Mouse (Mus musculus) spleen, postnatal 14 days (tissue): ENCODE results near the gene Arl3.
A peak's percentile ranks its signal among the peaks of the same experiment; 100 is the strongest.

Source experiments
- DNase-seq, 2 experiments: peaks; one replicate each; pipeline ENCODE4 v3.0.0; 2021 to 2022; ENCODE audit warnings: low spot score in 2 of 2

Arl3 gene

GRCm38 (mm10) chr19:46500581-46501341 is 72.2 kb downstream of the Arl3 start:
- no peak for DNase-seq

- peak; percentile 83 to 90 for DNase-seq
Observed at GRCm38 (mm10) chr19:46499836-46500580, 73.0 kb downstream of the Arl3 start.

- no peak for DNase-seq
Observed at GRCm38 (mm10) chr19:46499539-46499835, 73.5 kb downstream of the Arl3 start.

- DNase-seq: no peak
Observed at GRCm38 (mm10) chr19:46497230-46497629, 75.8 kb downstream of the Arl3 start.

- no peak for DNase-seq
Observed at GRCm38 (mm10) chr19:46495136-46495535, 77.9 kb downstream of the Arl3 start.

- DNase-seq: no peak
Observed at GRCm38 (mm10) chr19:46490634-46491033, 82.4 kb downstream of the Arl3 start.

- no peak for DNase-seq
Observed at GRCm38 (mm10) chr19:46489448-46489847, 83.5 kb downstream of the Arl3 start.

GRCm38 (mm10) chr19:46486709-46487108 is 86.3 kb downstream of the Arl3 start:
- DNase-seq: no peak

- no peak for DNase-seq
Observed at GRCm38 (mm10) chr19:46485847-46486246, 87.2 kb downstream of the Arl3 start.

- DNase-seq: no peak
Observed at GRCm38 (mm10) chr19:46484518-46484917, 88.5 kb downstream of the Arl3 start.

- DNase-seq: no peak
Observed at GRCm38 (mm10) chr19:46483701-46484328, 89.2 kb downstream of the Arl3 start.

GRCm38 (mm10) chr19:46482896-46483516 is 90.0 kb downstream of the Arl3 start:
- no peak for DNase-seq

- DNase-seq: no peak
Observed at GRCm38 (mm10) chr19:46481756-46482155, 91.2 kb downstream of the Arl3 start.

GRCm38 (mm10) chr19:46481352-46481751 is 91.6 kb downstream of the Arl3 start:
- no peak for DNase-seq
